Mouse (Mus musculus) heart, postnatal 14 days (tissue): ENCODE measurements around the gene Zfhx3. TPM values are rescaled to one million over a fixed set of nuclear protein-coding genes. Genes with fewer than 3 reads are reported as not detected.

Source experiments
- DNase-seq, 2 experiments: peaks; one replicate each; pipeline ENCODE4 v3.0.0; 2021 to 2022
- intact Hi-C: fragments of 180-260 bp; cut with DNase I; formaldehyde crosslinking; loops from one replicate; pipeline ENCODE4 v1.15.1; 2025
- total RNA-seq, 2 experiments: library from RNA; stranded (reverse); gene quantifications; 2 replicates each; pipeline ENCODE4 v1.2.3; 2021

The Zfhx3 gene
- total RNA-seq, 2 experiments from 2014 or later, result 8.2 to 8.8 TPM

GRCm38 (mm10) chr8:108887890-108888289 is 945.4 kb downstream of the Zfhx3 start:
- intact Hi-C loops, result loop anchor here (2.0 to 10.0 kb wide), 2 partner anchors 23 to 297 kb away; no protein-coding TSS in a partner anchor
- no peak for DNase-seq

GRCm38 (mm10) chr8:108888924-108889323 is 946.5 kb downstream of the Zfhx3 start:
- DNase-seq, result no peak
- intact Hi-C loops, result loop anchor here (10.0 kb wide), 1 partner anchor 296 kb away; no protein-coding TSS in a partner anchor

- intact Hi-C loops, result loop anchor here (10.0 kb wide), 1 partner anchor 295 kb away; no protein-coding TSS in a partner anchor
- DNase-seq, result no peak
These were observed 947.0 kb downstream of the Zfhx3 start for GRCm38 (mm10) chr8:108889406-108889805.

GRCm38 (mm10) chr8:108894287-108894686 is 951.8 kb downstream of the Zfhx3 start:
- DNase-seq, result no peak
- intact Hi-C loops, result no loop called here

- DNase-seq, result peak; percentile 82 to 93
- intact Hi-C loops, result loop anchor here (5.0 kb wide), 1 partner anchor 99 kb away; no protein-coding TSS in a partner anchor
These were observed 954.3 kb downstream of the Zfhx3 start for GRCm38 (mm10) chr8:108896468-108897346.

GRCm38 (mm10) chr8:108897347-108898100 is 955.1 kb downstream of the Zfhx3 start:
- DNase-seq, result no peak

GRCm38 (mm10) chr8:108899251-108899771 is 956.9 kb downstream of the Zfhx3 start:
- intact Hi-C loops, result loop anchor here (5.0 kb wide), 1 partner anchor 102 kb away; no protein-coding TSS in a partner anchor
- DNase-seq, result no peak

More at GRCm38 (mm10) chr8:108897347-108898100, 955.1 kb downstream of the Zfhx3 start:
- intact Hi-C loops, result loop anchor here (5.0 kb wide), 1 partner anchor 100 kb away; no protein-coding TSS in a partner anchor

- DNase-seq, result no peak
- intact Hi-C loops, result no loop called here
These were observed 958.1 kb downstream of the Zfhx3 start for GRCm38 (mm10) chr8:108900541-108900940.

- DNase-seq, result no peak
- intact Hi-C loops, result no loop called here
These were observed 958.8 kb downstream of the Zfhx3 start for GRCm38 (mm10) chr8:108901208-108901607.

GRCm38 (mm10) chr8:108903550-108903949 is 961.1 kb downstream of the Zfhx3 start:
- DNase-seq, result no peak
- intact Hi-C loops, result no loop called here

- no peak for DNase-seq
- intact Hi-C loops, result no loop called here
These were observed 962.0 kb downstream of the Zfhx3 start for GRCm38 (mm10) chr8:108904288-108904971.

- no peak for DNase-seq
- intact Hi-C loops, result no loop called here
These were observed 965.6 kb downstream of the Zfhx3 start for GRCm38 (mm10) chr8:108908066-108908465.

GRCm38 (mm10) chr8:108908540-108908939 is 966.1 kb downstream of the Zfhx3 start:
- intact Hi-C loops, result no loop called here
- DNase-seq, result no peak

GRCm38 (mm10) chr8:108909035-108909434 is 966.6 kb downstream of the Zfhx3 start:
- DNase-seq, result no peak

GRCm38 (mm10) chr8:108909455-108909854 is 967.0 kb downstream of the Zfhx3 start:
- no peak for DNase-seq
- intact Hi-C loops, result no loop called here

More at GRCm38 (mm10) chr8:108909035-108909434, 966.6 kb downstream of the Zfhx3 start:
- intact Hi-C loops, result no loop called here

GRCm38 (mm10) chr8:108910843-108911242 is 968.4 kb downstream of the Zfhx3 start:
- intact Hi-C loops, result loop anchor here (1.0 to 10.0 kb wide), 6 partner anchors 24 to 337 kb away; no protein-coding TSS in a partner anchor
- DNase-seq, result peak; percentile 49 to 59

- intact Hi-C loops, result loop anchor here (1.0 to 10.0 kb wide), 6 partner anchors 25 to 337 kb away; no protein-coding TSS in a partner anchor
- peak; percentile 85 to 95 for DNase-seq
These were observed 969.1 kb downstream of the Zfhx3 start for GRCm38 (mm10) chr8:108911511-108911910.

GRCm38 (mm10) chr8:108912998-108913397 is 970.6 kb downstream of the Zfhx3 start:
- intact Hi-C loops, result loop anchor here (5.0 to 10.0 kb wide), 4 partner anchors 61 to 272 kb away; no protein-coding TSS in a partner anchor
- no peak for DNase-seq

GRCm38 (mm10) chr8:108915425-108915824 is 973.0 kb downstream of the Zfhx3 start:
- intact Hi-C loops, result loop anchor here (10.0 kb wide), 1 partner anchor 269 kb away; no protein-coding TSS in a partner anchor
- DNase-seq, result no peak

- intact Hi-C loops, result loop anchor here (10.0 kb wide), 1 partner anchor 269 kb away; no protein-coding TSS in a partner anchor
These were observed 973.4 kb downstream of the Zfhx3 start for GRCm38 (mm10) chr8:108915876-108916275.

More at GRCm38 (mm10) chr8:108915876-108916275, 973.4 kb downstream of the Zfhx3 start:
- no peak for DNase-seq
